Mouse (Mus musculus): ENCODE data around the gene Rtn4rl2. TPM values are rescaled to one million over a fixed set of nuclear protein-coding genes. Genes with fewer than 3 reads are reported as not detected.

The Rtn4rl2 gene
- polyA plus RNA-seq, 1 experiment from 2014 or later: 14.7 TPM

GRCm38 (mm10) chr2:84883530-84883929 lies 3.0 kb downstream of the Rtn4rl2 start:
- H3K4me2 ChIP-seq (replicated peaks): peak overlapping the region; percentile 49
- peaks cover 41% of the 10 kb centered on the region for H3K4me1 ChIP-seq
- H3K27ac ChIP-seq: no peak overlapping the region
- H3K27me3 ChIP-seq (replicated peaks): peaks cover 86% of the 10 kb centered on the region
- 6% methylated on average over 11 of the region's 11 CpGs for WGBS
- no peaks in the 10 kb centered on the region for H3K36me3 ChIP-seq
- H3K9ac ChIP-seq: no peak overlapping the region
- ATAC-seq (ENCODE audit: low FRiP score, low read depth): no peak
- H3K9me3 ChIP-seq: no peaks in the 10 kb centered on the region
- no peak overlapping the region; the same call in 1 of the 2 replicates for H3K4me3 ChIP-seq

DNA sequence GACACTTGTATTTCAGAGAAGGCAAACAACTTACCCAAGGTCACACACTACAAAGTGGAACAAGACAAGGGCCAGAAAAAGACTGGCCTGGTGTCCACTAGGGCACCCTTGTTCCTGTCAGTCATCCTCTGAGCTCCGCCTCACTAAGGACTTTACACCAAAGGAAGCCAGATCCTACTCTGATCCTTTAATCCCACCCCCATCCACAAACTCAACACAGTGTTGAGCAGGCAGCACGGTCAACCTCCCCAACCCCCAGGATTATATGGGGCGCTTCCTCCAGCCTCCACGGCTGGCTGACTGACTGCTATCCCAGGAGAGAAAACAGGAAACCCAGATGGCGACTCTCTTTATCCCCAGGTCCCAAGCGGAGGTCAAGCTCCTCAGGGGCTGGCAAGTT lies 3.4 kb downstream of the Rtn4rl2 start:
- Histone ChIP-seq H3K27ac (no peak overlapping the region), H3K27me3 (replicated peaks) (peaks cover 81% of the 10 kb centered on the region), H3K4me3 (no peak overlapping the region; the same call in 1 of the 2 replicates), H3K4me1 (peaks cover 39% of the 10 kb centered on the region), H3K36me3 (no peaks in the 10 kb centered on the region), H3K9me3 (no peaks in the 10 kb centered on the region), H3K9ac (no peak overlapping the region), H3K4me2 (replicated peaks) (peak overlapping the region; percentile 49)
- no peak for ATAC-seq (ENCODE audit: low FRiP score, low read depth)
- WGBS: 4% methylated on average over 6 of the region's 6 CpGs

- peaks cover 34% of the 10 kb centered on the region for H3K4me1 ChIP-seq
- H3K36me3 ChIP-seq: no peaks in the 10 kb centered on the region
- no peak overlapping the region; the same call in 1 of the 2 replicates for H3K4me3 ChIP-seq
- no peak for ATAC-seq (ENCODE audit: low FRiP score, low read depth)
- peaks cover 77% of the 10 kb centered on the region for H3K27me3 ChIP-seq (replicated peaks)
- WGBS: 10% methylated on average over 23 of the region's 23 CpGs
- no peaks in the 10 kb centered on the region for H3K9me3 ChIP-seq
- peak overlapping the region; percentile 49 for H3K4me2 ChIP-seq (replicated peaks)
- H3K27ac ChIP-seq: no peak overlapping the region
- no peak overlapping the region for H3K9ac ChIP-seq
Observed at GRCm38 (mm10) chr2:84882606-84883005, 3.9 kb downstream of the Rtn4rl2 start.

GRCm38 (mm10) chr2:84880590-84880989 lies 5.9 kb downstream of the Rtn4rl2 start:
- H3K4me2 ChIP-seq (replicated peaks): no peak overlapping the region
- WGBS: 80% methylated on average over 8 of the region's 8 CpGs
- ATAC-seq (ENCODE audit: low FRiP score, low read depth): no peak
- H3K4me3 ChIP-seq: no peak overlapping the region
- H3K9me3 ChIP-seq: no peaks in the 10 kb centered on the region
- H3K27ac ChIP-seq: no peak overlapping the region
- H3K9ac ChIP-seq: no peak overlapping the region
- H3K36me3 ChIP-seq: no peaks in the 10 kb centered on the region
- H3K27me3 ChIP-seq (replicated peaks): peaks cover 56% of the 10 kb centered on the region
- H3K4me1 ChIP-seq: peaks cover 17% of the 10 kb centered on the region

GRCm38 (mm10) chr2:84875842-84876241 lies 10.7 kb downstream of the Rtn4rl2 start:
- peaks cover 59% of the 10 kb centered on the region for H3K27me3 ChIP-seq (replicated peaks)
- 48% methylated on average over 6 of the region's 6 CpGs for WGBS
- H3K9ac ChIP-seq: no peak overlapping the region
- no peak overlapping the region for H3K4me2 ChIP-seq (replicated peaks)
- H3K36me3 ChIP-seq: no peaks in the 10 kb centered on the region
- peaks cover 9% of the 10 kb centered on the region for H3K4me1 ChIP-seq
- no peaks in the 10 kb centered on the region for H3K9me3 ChIP-seq
- no peak overlapping the region for H3K4me3 ChIP-seq
- no peak overlapping the region for H3K27ac ChIP-seq
- ATAC-seq (ENCODE audit: low FRiP score, low read depth): no peak

DNA sequence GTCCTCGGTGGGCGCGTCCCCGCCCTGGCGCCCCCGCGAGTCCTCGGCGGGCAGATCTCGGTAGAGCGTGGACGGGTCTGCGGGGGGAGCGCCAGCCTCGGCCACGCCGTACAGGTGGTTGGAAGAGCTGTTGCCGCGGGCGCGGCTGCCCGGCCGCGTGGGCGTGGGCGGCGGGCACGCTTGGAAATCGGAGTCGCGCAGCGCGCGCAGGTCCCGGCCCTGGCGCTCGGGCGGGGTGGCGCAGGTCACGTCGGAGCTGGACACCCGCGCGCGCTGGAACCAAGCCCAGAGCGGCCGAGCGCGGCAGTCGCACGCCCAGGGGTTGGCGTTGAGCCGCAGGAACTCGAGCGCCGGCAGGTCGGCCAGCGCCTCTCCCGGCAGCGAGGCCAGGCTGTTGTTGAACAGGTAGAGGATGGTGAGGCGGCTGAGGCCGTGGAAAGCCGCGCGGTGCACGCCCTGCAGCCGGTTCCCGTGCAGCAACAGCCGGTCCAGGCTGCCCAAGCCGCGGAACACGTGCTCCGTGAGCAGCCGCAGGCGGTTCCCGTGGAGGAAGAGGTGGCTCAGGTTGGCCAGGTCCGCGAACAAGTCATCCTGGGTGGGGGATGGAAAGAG lies 14.3 kb downstream of the Rtn4rl2 start:
- 1% methylated on average over 78 of the region's 78 CpGs for WGBS
- ATAC-seq (ENCODE audit: low FRiP score, low read depth): no peak
- no peaks in the 10 kb centered on the region for H3K9me3 ChIP-seq
- peaks cover 83% of the 10 kb centered on the region for H3K27me3 ChIP-seq (replicated peaks)
- peak overlapping the region; percentile 35; the same call in 1 of the 2 replicates for H3K9ac ChIP-seq
- H3K4me2 ChIP-seq (replicated peaks): peak overlapping the region; percentile 88
- peak overlapping the region; percentile 42 for H3K4me3 ChIP-seq
- H3K4me1 ChIP-seq: peaks cover 9% of the 10 kb centered on the region
- H3K27ac ChIP-seq: no peak overlapping the region
- H3K36me3 ChIP-seq: no peaks in the 10 kb centered on the region

DNA sequence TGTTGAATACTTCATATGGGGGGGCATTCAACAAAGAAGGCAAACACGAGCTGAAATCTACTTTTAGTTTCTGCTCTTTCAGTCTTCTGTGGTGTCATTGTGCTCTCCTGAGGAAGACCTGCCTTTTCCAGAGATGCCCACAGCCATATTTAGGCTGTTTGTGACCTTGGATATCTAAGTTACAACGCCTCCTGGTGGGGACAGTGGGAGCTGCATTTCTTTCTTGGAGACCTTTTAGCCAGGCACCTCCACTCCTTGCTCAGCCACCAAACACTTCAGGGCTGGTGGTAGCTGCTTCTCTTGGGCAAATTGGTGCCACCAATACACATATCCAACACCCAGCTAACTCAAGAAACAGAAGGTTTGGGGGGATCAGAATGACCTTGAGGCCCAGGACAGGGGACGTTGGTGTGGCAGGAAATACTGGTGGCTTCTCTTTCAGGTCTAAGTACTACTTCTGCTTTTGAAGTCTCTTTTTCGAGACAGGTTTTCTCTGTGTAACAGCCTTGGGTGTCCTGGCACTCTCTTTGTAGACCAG lies 15.8 kb downstream of the Rtn4rl2 start:
- no peak overlapping the region for H3K4me3 ChIP-seq
- H3K36me3 ChIP-seq: no peaks in the 10 kb centered on the region
- peaks cover 98% of the 10 kb centered on the region for H3K27me3 ChIP-seq (replicated peaks)
- H3K27ac ChIP-seq: no peak overlapping the region
- H3K4me1 ChIP-seq: peaks cover 18% of the 10 kb centered on the region
- no peaks in the 10 kb centered on the region for H3K9me3 ChIP-seq
- no peak overlapping the region for H3K9ac ChIP-seq
- ATAC-seq (ENCODE audit: low FRiP score, low read depth): no peak
- WGBS: 59% methylated on average over 4 of the region's 4 CpGs
- H3K4me2 ChIP-seq (replicated peaks): no peak overlapping the region

DNA sequence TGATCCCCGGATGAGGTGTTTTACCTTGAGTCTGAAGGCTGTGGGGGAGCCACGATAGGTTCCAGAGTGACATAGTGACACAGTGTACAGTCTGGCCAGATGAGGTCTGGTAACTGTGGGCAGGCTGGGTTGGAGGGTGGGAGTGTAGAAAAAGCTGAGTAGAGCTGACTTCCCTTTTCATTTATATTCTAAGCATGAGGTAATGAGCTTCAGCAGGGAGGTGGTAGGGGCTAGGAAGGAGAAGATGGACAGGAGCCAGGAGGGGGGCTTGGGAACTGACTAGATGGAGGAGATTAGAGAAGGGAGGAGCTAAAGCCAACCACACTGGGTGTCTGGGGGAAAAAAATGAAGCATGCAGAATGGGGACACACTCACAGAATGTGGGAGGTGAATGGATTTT lies 17.5 kb downstream of the Rtn4rl2 start:
- Histone ChIP-seq H3K4me3 (no peak overlapping the region), H3K9me3 (no peaks in the 10 kb centered on the region), H3K4me1 (peaks cover 22% of the 10 kb centered on the region), H3K27me3 (replicated peaks) (peaks cover 85% of the 10 kb centered on the region), H3K4me2 (replicated peaks) (no peak overlapping the region), H3K27ac (no peak overlapping the region), H3K9ac (no peak overlapping the region), H3K36me3 (no peaks in the 10 kb centered on the region)
- ATAC-seq (ENCODE audit: low FRiP score, low read depth): no peak
- 66% methylated on average over 2 of the region's 2 CpGs for WGBS

GRCm38 (mm10) chr2:84868521-84868943 lies 18.0 kb downstream of the Rtn4rl2 start:
- no peak for ATAC-seq (ENCODE audit: low FRiP score, low read depth)
- H3K27me3 ChIP-seq (replicated peaks): peaks cover 81% of the 10 kb centered on the region
- no peaks in the 10 kb centered on the region for H3K9me3 ChIP-seq
- H3K36me3 ChIP-seq: no peaks in the 10 kb centered on the region
- peaks cover 22% of the 10 kb centered on the region for H3K4me1 ChIP-seq
- H3K9ac ChIP-seq: no peak overlapping the region
- no peak overlapping the region for H3K4me3 ChIP-seq
- H3K27ac ChIP-seq: no peak overlapping the region
- no peak overlapping the region for H3K4me2 ChIP-seq (replicated peaks)
- 10% methylated on average over 5 of the region's 5 CpGs for WGBS

DNA sequence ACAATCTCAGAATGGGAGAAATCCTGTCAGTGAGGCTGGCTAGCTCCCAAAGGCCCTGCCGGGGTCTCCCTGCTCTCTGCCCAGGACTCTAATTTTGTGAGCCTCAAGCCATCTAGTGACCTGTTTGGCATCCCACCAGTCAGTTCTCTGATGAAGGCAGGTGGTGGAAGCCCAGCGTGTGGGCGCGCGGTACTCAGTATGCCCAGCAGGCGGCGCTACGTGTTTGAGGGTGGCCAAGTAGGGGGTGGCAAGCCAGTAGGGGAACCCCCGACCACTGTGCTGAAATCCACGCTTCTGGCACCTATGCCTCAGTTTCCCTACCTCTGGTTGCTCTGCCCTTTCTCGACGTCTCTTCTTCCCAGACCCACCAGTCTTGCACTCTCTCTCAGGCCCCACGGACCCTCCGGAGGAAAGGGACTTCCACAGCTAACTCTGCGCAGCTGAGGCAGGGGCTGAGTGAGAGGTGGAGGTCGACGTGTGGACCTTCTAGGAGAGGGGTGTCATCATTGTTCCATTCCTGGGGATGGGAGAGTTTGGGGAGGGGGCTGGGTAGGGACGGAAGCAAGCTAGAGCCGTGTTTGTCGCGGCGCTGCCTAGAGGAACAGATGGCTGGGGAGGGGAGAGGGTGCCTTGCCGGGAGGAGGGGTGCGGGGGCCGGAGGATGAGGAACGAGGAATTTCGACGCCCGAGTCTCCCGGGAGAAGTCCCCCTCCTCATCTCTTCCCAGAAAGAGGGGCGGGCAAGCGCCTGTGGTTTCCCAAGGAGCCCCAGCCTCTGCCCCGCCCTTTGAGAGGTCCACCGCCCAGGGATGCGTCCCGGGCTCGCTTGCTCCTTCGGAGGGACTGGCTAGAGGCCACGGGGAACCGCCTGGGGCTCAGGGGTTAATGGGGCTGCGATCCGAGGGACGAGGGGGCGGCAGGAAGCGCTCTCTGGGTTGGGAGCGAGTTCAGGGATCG lies 20.6 kb downstream of the Rtn4rl2 start:
- H3K9ac ChIP-seq: peak overlapping the region; percentile 57; the same call in 1 of the 2 replicates
- peak overlapping the region; percentile 82 for H3K4me2 ChIP-seq (replicated peaks)
- WGBS: 2% methylated on average over 47 of the region's 47 CpGs
- peaks cover 12% of the 10 kb centered on the region for H3K4me1 ChIP-seq
- peaks cover 54% of the 10 kb centered on the region for H3K27me3 ChIP-seq (replicated peaks)
- H3K4me3 ChIP-seq: peak overlapping the region; percentile 32
- H3K36me3 ChIP-seq: peaks cover 5% of the 10 kb centered on the region; the same call in 1 of the 2 replicates
- peak; percentile 63 for ATAC-seq (ENCODE audit: low FRiP score, low read depth)
- H3K27ac ChIP-seq: no peak overlapping the region
- no peaks in the 10 kb centered on the region for H3K9me3 ChIP-seq

GRCm38 (mm10) chr2:84862231-84862630 lies 24.3 kb downstream of the Rtn4rl2 start:
- H3K36me3 ChIP-seq: peaks cover 5% of the 10 kb centered on the region; the same call in 1 of the 2 replicates
- no peak overlapping the region for H3K4me3 ChIP-seq
- peaks cover 18% of the 10 kb centered on the region for H3K27me3 ChIP-seq (replicated peaks)
- no peak overlapping the region for H3K27ac ChIP-seq
- 85% methylated on average over 3 of the region's 3 CpGs for WGBS
- H3K4me2 ChIP-seq (replicated peaks): no peak overlapping the region
- H3K4me1 ChIP-seq: peaks cover 12% of the 10 kb centered on the region
- H3K9me3 ChIP-seq: no peaks in the 10 kb centered on the region
- no peak for ATAC-seq (ENCODE audit: low FRiP score, low read depth)
- no peak overlapping the region for H3K9ac ChIP-seq

GRCm38 (mm10) chr2:84861430-84861829 lies 25.1 kb downstream of the Rtn4rl2 start:
- Histone ChIP-seq H3K4me3 (no peak overlapping the region), H3K4me1 (peaks cover 11% of the 10 kb centered on the region), H3K27me3 (replicated peaks) (peaks cover 10% of the 10 kb centered on the region), H3K36me3 (peaks cover 5% of the 10 kb centered on the region; the same call in 1 of the 2 replicates), H3K9ac (no peak overlapping the region), H3K9me3 (no peaks in the 10 kb centered on the region), H3K27ac (no peak overlapping the region), H3K4me2 (replicated peaks) (no peak overlapping the region)
- WGBS: 90% methylated on average over 3 of the region's 3 CpGs
- ATAC-seq (ENCODE audit: low FRiP score, low read depth): no peak

All from neural tube, embryonic 12.5 days (tissue).